Mouse (Mus musculus): Measurements from ENCODE around the gene Neurl1a. TPM values are rescaled to one million over a fixed set of nuclear protein-coding genes. Genes with fewer than 3 reads are reported as not detected.

The Neurl1a gene
- total RNA-seq, 2 experiments from 2014 or later, result 1.0 to 1.1 TPM

GRCm38 (mm10) chr19:47270520-47270919, 91.9 kb downstream of the Neurl1a start:
- no peak for DNase-seq (ENCODE audit: low spot score)
- intact Hi-C loops (cut with DNase I), result no loop called here

DNA sequence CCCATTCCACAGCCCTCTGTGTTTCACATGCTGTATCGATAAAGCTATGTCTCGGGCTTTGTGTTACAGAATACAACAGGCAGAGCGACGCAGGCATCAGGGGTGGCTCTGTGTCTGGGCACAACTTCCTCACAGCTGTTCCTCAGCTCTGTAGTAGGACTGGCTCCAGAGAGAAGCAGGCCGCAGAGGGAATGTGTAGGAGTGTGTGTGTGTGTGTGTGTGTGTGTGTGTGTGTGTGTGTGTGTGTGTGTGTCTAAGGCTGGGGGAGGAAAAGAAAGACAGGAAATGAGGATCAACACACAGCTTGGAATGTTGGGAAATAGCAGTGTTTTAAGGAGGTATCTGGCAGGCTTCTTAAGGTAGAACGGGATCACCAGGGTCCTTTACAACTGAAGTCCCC, 98.1 kb downstream of the Neurl1a start:
- intact Hi-C loops (cut with DNase I), result no loop called here

GRCm38 (mm10) chr19:47279372-47279771, 100.8 kb downstream of the Neurl1a start:
- no peak for DNase-seq (ENCODE audit: low spot score)
- intact Hi-C loops (cut with DNase I), result no loop called here

More for the DNA sequence above, 98.1 kb downstream of the Neurl1a start:
- no peak for DNase-seq (ENCODE audit: low spot score)

DNA sequence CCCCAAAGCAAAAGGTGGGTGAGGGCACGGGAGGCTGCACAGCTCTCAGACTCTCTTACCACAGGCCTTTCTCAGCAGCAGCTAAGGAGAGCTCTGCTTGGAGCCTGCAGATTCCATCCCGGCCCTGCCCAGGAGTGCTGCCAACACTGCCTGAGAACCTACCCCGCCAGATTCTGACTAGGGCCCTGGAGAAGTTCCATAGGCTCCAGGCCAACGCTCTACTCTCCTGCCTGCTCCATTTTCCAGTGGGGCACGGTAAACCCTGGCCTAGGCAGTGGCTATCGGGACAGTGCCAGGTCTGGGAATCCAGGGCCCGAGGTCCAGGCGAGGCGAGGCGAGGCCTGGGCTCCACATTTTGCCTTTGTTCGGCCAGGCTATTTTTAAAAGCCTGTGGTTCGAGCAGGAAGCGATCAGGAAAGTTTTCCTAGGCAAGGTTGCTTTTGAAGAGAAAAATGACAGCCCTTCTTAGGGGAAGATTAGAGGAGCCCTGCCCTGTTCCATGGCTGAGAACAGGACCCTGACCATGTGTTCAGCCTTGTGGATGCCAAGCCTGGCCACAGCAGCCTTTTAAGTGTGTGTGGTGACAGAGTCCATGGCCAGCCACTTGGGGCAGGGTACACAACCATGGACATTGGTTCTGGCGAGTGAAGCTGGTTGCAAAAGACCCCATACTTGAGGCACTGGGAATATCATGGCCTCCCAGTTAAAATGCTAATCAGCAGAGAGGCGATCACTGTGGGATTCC, 101.3 kb downstream of the Neurl1a start:
- peak; percentile 85 for DNase-seq (ENCODE audit: low spot score)

DNA sequence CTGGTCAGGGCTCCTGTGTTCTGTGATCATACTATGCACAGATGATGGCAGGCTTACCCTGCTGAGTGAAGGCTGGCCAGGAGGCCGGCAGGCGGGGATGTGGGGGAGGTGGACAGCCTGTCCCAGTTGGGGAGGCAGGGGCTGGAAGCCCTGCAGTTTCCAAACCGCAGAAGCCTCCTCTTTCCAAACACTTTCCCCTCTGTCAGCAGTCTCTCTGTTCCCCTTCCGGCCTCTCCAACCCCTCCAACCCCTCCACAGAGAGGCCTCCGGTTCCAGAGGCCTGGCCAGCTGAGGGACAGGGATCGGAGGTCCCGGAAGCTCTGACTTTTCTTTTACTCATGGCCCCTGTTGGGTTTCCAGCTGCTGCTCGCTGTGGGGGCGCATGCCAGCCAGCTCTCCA, 102.3 kb downstream of the Neurl1a start:
- peak; percentile 58 for DNase-seq (ENCODE audit: low spot score)
- intact Hi-C loops (cut with DNase I), result loop anchor here (2.0 kb wide), 1 partner anchor 34 kb away; no protein-coding TSS in a partner anchor

More for the DNA sequence above, 101.3 kb downstream of the Neurl1a start:
- intact Hi-C loops (cut with DNase I), result loop anchor here (2.0 kb wide), 1 partner anchor 35 kb away; no protein-coding TSS in a partner anchor

DNA sequence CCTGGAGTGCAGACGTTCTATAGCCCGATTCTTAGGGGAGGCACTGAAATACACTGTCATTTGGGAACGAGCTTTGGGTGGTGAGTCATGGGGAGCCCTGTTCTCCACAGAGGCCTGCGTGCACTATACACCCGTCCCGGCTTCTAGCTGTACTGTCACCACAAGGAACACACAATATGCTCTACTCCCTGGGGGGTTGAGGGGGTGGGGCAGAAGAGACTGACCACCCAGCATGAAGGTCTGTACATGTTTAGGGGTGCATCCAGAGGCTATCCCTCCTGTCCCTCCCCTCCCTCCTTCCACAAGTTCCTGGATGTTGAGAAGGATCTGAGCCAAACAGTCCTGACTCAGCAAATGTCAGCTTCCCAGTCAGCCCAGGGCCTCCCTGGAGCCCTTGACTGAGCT, 103.4 kb downstream of the Neurl1a start:
- intact Hi-C loops (cut with DNase I), result no loop called here

DNA sequence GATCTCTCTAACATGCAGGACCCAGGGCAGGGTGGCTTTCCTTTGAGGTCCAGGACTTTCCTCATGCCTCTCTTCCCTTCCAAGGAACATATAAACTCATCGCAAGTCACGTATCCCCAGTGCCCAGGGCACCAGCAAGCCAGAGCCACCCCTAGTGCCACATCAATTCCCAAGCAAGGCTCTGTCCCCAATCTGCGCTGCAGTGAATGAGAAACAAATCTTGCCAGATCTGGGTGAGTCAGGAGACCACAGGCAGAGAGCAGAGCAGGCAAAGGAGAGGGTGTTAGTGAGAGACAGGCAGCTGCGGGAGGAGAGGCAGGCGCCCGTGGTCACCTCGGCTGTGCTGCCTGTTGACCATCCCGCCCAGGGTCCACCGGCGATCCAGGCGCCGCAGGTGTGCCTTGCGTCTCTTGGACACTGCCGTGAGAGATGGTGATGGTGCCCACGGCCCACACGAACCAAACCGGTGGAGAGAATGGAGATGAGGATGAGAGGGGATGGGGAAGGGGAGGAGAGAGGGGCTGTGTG, 104.1 kb downstream of the Neurl1a start:
- no peak for DNase-seq (ENCODE audit: low spot score)
- intact Hi-C loops (cut with DNase I), result no loop called here

More for the DNA sequence above, 103.4 kb downstream of the Neurl1a start:
- DNase-seq (ENCODE audit: low spot score), result peak; percentile 27

DNA sequence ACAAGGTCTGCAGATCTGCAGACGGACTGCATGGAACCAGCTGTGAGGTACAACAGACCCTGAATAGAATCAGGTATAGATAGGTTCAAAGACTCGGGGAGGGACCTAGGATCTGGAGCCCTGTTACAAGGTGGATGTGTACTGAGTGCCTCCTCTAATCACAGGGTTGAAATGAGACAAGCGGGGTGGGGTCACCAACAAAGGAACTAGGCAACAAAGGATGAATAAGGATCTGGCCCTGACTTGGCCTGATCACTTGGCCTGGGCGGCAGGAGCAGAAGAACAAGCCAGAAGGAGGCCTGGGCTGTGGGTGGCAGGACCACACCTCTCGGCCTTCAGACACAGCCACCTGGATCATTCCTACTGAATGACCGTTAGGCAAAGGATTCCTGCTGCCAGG, 107.0 kb downstream of the Neurl1a start:
- intact Hi-C loops (cut with DNase I), result no loop called here
- DNase-seq (ENCODE audit: low spot score), result no peak

- intact Hi-C loops (cut with DNase I), result no loop called here
Measured at GRCm38 (mm10) chr19:47286886-47287450, 108.3 kb downstream of the Neurl1a start.

GRCm38 (mm10) chr19:47291307-47292080, 112.9 kb downstream of the Neurl1a start:
- DNase-seq (ENCODE audit: low spot score), result no peak
- intact Hi-C loops (cut with DNase I), result no loop called here

More at GRCm38 (mm10) chr19:47286886-47287450, 108.3 kb downstream of the Neurl1a start:
- no peak for DNase-seq (ENCODE audit: low spot score)

- intact Hi-C loops (cut with DNase I), result no loop called here
- DNase-seq (ENCODE audit: low spot score), result peak; percentile 68
Measured at GRCm38 (mm10) chr19:47292451-47292951, 113.9 kb downstream of the Neurl1a start.

GRCm38 (mm10) chr19:47298100-47298499, 119.5 kb downstream of the Neurl1a start:
- intact Hi-C loops (cut with DNase I), result no loop called here

DNA sequence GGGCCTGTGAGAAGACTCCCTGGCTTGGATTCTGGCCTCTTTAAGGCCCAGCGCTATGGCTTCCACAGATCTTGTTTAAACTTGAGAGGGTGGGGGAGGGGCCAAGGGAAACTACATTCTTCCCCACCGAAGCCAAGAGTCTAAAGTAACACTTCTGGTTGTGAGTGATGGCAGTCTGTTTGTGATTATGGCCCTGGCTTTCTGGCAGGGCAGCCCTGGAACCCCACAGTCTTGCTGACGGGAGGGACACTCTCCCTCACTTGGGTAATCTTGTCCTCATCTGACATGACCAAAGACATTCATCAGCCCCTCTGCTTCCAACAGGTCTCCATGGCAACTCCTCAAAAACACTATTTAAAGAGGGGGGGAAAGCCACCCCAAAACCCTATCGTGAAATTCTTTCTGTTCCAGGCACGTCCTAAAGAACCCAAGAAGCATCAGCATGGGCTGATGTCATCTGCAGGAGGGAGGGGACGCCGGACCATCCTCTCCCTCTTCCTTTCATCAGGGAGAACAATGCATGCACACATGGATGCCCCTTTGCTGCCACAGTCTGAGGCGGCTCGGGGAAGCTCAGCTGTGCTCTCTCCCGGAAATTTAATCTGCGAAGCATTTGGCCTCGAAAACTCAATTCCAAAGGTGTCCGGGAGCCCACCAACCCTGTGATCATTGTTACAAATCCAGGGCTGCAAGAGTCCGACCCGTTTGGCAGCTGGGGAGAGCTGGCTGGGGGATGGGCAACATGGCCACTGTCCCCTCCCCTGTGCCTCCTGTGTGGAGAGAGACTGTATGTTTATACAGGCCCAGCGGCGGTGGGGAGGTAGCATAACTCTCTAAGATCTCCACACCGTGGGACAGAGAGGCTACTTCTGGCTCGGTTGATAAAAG, 122.9 kb downstream of the Neurl1a start:
- no peak for DNase-seq (ENCODE audit: low spot score)
- intact Hi-C loops (cut with DNase I), result no loop called here

More at GRCm38 (mm10) chr19:47298100-47298499, 119.5 kb downstream of the Neurl1a start:
- DNase-seq (ENCODE audit: low spot score), result no peak

DNA sequence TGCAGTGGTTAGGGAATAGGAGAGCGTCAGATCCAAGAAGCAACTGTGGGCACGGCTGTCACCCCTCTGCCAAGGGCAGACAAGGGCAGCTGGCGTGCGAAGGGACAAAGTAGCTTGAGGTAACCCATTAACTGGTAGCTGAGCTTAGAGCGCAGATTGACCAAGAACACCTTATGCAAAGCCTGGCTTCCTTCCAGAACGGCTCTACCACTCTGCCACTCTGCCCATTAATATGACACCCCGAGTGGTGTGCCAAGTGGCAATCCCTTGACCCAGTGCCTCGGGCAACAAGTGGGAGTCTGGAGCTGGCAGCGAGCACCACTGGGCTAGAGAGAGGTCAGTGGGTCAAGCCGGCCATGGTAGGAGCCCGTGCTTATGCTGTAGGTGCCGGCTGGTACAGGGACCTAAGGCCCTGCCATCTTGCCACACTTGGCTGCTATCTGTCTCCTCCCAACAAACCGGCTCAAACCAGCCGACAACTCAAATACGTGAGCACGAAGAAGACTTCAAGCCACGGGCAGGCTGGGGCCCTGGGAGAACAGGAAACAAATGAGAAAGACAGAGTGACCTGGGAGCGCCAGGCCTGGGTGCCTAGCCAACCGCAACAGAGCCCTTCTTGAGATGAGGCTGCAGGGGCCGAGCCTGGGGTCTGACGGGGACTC, 123.7 kb downstream of the Neurl1a start:
- DNase-seq (ENCODE audit: low spot score), result no peak
- intact Hi-C loops (cut with DNase I), result no loop called here

DNA sequence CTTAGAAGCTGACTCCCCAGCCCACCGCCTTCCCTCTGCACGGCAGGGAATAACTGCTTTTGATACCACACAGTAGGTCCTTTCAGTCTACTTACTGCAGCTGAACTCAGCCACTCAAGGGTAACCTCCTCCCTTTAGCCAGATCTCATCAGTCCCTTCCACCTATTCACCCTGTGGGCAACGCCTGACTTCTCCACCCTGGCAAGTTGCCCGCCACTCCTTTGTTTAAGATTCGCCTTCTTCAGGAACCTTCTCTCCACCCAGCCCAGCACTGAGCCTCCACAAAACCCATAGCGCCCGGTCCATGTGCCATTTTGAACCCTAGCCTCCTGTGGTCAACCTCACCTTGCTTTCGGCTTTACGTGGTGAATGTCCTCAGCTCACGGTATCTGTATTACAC, 124.5 kb downstream of the Neurl1a start:
- intact Hi-C loops (cut with DNase I), result no loop called here
- DNase-seq (ENCODE audit: low spot score), result no peak

DNA sequence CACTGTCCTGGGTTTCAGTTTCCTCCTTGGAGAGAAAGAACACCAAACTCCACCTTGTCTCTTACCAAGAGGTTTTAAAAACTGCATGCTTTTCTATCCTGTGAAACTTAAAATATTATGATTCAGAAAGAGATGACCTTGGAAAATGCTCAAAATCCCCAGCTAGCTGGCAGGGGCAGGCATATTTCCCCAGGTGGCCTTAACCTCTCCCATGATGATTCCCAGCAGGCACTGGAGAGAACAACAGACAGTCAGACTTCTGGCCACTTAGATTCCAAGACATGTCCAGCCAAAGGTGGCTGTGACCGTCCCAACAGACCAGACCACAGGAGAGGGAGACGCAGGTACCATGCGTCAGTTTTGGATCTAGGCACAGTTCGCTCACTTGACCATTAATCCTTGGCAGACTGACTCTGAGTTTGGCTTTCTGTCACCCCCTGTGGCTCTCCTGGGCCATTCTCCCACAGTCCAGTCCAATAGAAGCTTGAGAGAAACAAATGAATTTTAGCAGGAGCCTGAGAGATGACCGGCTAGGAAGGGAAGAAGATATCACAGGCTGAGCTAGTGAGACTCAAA, 125.6 kb downstream of the Neurl1a start:
- intact Hi-C loops (cut with DNase I), result no loop called here
- no peak for DNase-seq (ENCODE audit: low spot score)

- intact Hi-C loops (cut with DNase I), result no loop called here
- no peak for DNase-seq (ENCODE audit: low spot score)
Measured at GRCm38 (mm10) chr19:47305401-47305800, 126.8 kb downstream of the Neurl1a start.

DNA sequence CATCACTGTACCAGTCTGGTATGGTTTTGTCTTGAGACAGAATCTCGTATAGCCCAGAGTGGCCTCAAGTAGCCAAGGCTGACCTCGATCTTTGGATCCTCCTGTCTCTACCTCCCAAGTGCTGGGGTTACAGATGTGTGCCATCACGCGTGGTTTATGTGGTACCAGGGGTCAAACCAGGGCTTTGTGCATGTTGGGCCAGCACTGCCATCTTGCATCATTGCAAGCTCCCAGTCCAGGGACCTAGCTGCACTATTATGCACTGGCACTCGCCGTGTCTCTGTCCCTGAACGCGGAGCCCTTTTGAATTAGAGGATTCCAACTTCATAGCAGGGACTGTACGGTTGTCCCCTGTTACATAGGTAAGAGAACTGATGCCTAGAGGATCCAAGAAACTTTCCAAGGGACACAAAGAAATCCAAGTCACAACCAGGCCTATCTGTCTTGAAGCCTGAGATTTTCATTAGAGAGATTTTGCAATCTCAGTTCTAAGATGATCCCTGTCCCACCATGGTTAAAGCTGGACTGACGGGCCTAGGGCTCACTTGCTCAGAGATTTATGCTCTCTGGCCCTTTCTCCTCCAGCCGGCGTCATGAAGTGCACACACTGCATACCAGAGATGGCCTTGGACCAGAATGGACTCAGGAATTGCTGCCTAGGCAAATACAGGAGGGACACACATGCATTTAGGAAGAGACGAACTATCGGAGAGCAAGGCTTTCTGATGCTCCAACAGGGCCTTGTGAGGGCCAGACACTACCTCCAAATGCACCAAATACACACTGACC, 127.7 kb downstream of the Neurl1a start:
- DNase-seq (ENCODE audit: low spot score), result no peak
- intact Hi-C loops (cut with DNase I), result no loop called here

All from heart, postnatal 25 days (tissue).